Comparison of ENCODE assay signal across 11 mouse cellular contexts in genomic region chr17:65956993-65957781, GRCm38 (mm10). TPM values are rescaled to one million over a fixed set of nuclear protein-coding genes. Genes with fewer than 3 reads are reported as not detected.
A peak's percentile ranks its signal among the peaks of the same experiment; 100 is the strongest.
DNase-seq lines count a peak whose midpoint lies in the region; ATAC-seq and TF ChIP-seq lines count a peak whose summit lies in the region.
"Had no signal": no experiment of that assay in that cellular context is flagged by ENCODE, and none has a peak within 500 bp of the region (broad histone marks: within the 10 kb centered on the region; RNA-seq: fewer than 3 reads in every experiment).

No protein-coding gene starts in this region.

- H3ac ChIP-seq in C2C12 (ENCODE audit: control insufficient read depth, insufficient read length, low read depth): no peak overlapping the region

- H3K36me3 ChIP-seq in forebrain, embryonic 16.5 days (ENCODE audit: control insufficient read depth, insufficient read depth): no peaks in the 10 kb centered on the region
- H3K36me3 ChIP-seq in forebrain, embryonic 11.5 days (ENCODE audit: control insufficient read depth, insufficient read depth, low read length): no peaks in the 10 kb centered on the region
- no peaks in the 10 kb centered on the region for H3K36me3 ChIP-seq in C2C12 (ENCODE audit: control insufficient read depth, insufficient read depth)
- no peaks in the 10 kb centered on the region for H3K36me3 ChIP-seq in kidney, postnatal 0 days (ENCODE audit: insufficient read depth, low read length)
- H3K36me3 ChIP-seq: liver, embryonic 15.5 days; stomach, embryonic 15.5 days had no signal

- 71% methylated on average over 14 of the region's 14 CpGs for WGBS in forebrain, embryonic 16.5 days
- 92% methylated on average over 14 of the region's 14 CpGs for WGBS in forebrain, embryonic 11.5 days
- 46% methylated on average over 14 of the region's 14 CpGs for WGBS in kidney, postnatal 0 days

- no peaks in the 10 kb centered on the region for H3K79me2 ChIP-seq in C2C12 (ENCODE audit: control insufficient read depth, insufficient read depth)

- no peak for TF ChIP-seq CTCF in C2C12 (IDR thresholded peaks at IDR 0.05; ENCODE audit: control insufficient read depth, insufficient read depth, insufficient read length)
- TF ChIP-seq CTCF in kidney, postnatal 0 days (IDR thresholded peaks at IDR 0.05; ENCODE audit: low read depth): no peak

- H3K9ac ChIP-seq in forebrain, embryonic 16.5 days (replicated peaks; ENCODE audit: low read depth, low read length): no peak overlapping the region
- H3K9ac ChIP-seq in forebrain, embryonic 11.5 days (ENCODE audit: low read length): no peak overlapping the region
- H3K9ac ChIP-seq in kidney, postnatal 0 days (ENCODE audit: low read depth, low read length): no peak overlapping the region
- H3K9ac ChIP-seq: liver, embryonic 15.5 days; stomach, embryonic 15.5 days had no signal

- no peak overlapping the region for H3K4me2 ChIP-seq in forebrain, embryonic 16.5 days (ENCODE audit: low read length)
- no peak overlapping the region for H3K4me2 ChIP-seq in forebrain, embryonic 11.5 days (ENCODE audit: low read depth, low read length, severe bottlenecking)
- H3K4me2 ChIP-seq in kidney, postnatal 0 days (ENCODE audit: low read length): no peak overlapping the region
- H3K4me2 ChIP-seq: liver, embryonic 15.5 days; stomach, embryonic 15.5 days had no signal

- peak; percentile 49; the same call in 1 of the 2 replicates for ATAC-seq in forebrain, embryonic 16.5 days
- ATAC-seq in forebrain, embryonic 11.5 days (replicated peaks; ENCODE audit: low FRiP score): no peak
- ATAC-seq in kidney, postnatal 0 days (replicated peaks; ENCODE audit: low FRiP score, low read depth): 0 out of 2 replicates have a peak, but pooled peaks have one; percentile 26

- DNase-seq in forebrain, embryonic 11.5 days (ENCODE audit: low spot score): no peak
- peak; percentile 86 for DNase-seq in brain, adult 2 months (ENCODE audit: low read depth, low spot score)
- DNase-seq in kidney, postnatal 0 days (ENCODE audit: low spot score): peak; percentile 71
- DNase-seq in T-cell, adult 2 months (ENCODE audit: low spot score): no peak
- no peak for DNase-seq in layer of hippocampus, adult 9-10 months (ENCODE audit: low spot score)
- no peak for DNase-seq in thymus, adult 18-20 months

- H3K4me1 ChIP-seq in forebrain, embryonic 16.5 days (replicated peaks; ENCODE audit: control insufficient read depth, insufficient read depth, low read length): peaks cover 2% of the 10 kb centered on the region; the same call in 1 of the 2 replicates
- no peaks in the 10 kb centered on the region for H3K4me1 ChIP-seq in forebrain, embryonic 11.5 days (replicated peaks; ENCODE audit: control insufficient read depth, insufficient read depth, low read length)
- no peaks in the 10 kb centered on the region for H3K4me1 ChIP-seq in kidney, postnatal 0 days (replicated peaks; ENCODE audit: insufficient read depth, low read length)

- no peaks in the 10 kb centered on the region for H3K27me3 ChIP-seq in forebrain, embryonic 16.5 days (replicated peaks; ENCODE audit: control insufficient read depth, insufficient read depth, low read length)
- no peaks in the 10 kb centered on the region for H3K27me3 ChIP-seq in forebrain, embryonic 11.5 days (ENCODE audit: control insufficient read depth, insufficient read depth, low read length)
- no peaks in the 10 kb centered on the region for H3K27me3 ChIP-seq in C2C12 (ENCODE audit: control insufficient read depth, insufficient read depth, insufficient read length)
- no peaks in the 10 kb centered on the region for H3K27me3 ChIP-seq in kidney, postnatal 0 days (ENCODE audit: insufficient read depth, low read length)
- H3K27me3 ChIP-seq: liver, embryonic 15.5 days; stomach, embryonic 15.5 days had no signal

- no peaks in the 10 kb centered on the region for H3K9me3 ChIP-seq in forebrain, embryonic 16.5 days (ENCODE audit: control insufficient read depth, low read length)
- H3K9me3 ChIP-seq in forebrain, embryonic 11.5 days (ENCODE audit: control insufficient read depth, low read length): no peaks in the 10 kb centered on the region
- H3K9me3 ChIP-seq in kidney, postnatal 0 days (replicated peaks; ENCODE audit: low read length): no peaks in the 10 kb centered on the region
- H3K9me3 ChIP-seq: liver, embryonic 15.5 days; stomach, embryonic 15.5 days had no signal

- H3K27ac ChIP-seq in forebrain, embryonic 16.5 days (ENCODE audit: low read length): peak overlapping the region; percentile 28; the same call in 1 of the 2 replicates
- H3K27ac ChIP-seq in forebrain, embryonic 11.5 days (ENCODE audit: low read depth, low read length): no peak overlapping the region
- peak overlapping the region; percentile 60; the same call in 1 of the 2 replicates for H3K27ac ChIP-seq in kidney, postnatal 0 days
- H3K27ac ChIP-seq: liver, embryonic 15.5 days; stomach, embryonic 15.5 days had no signal

- no peaks in the 10 kb centered on the region for H3K79me3 ChIP-seq in C2C12 (ENCODE audit: low read depth)

- no peak overlapping the region for H3K4me3 ChIP-seq in forebrain, embryonic 16.5 days (replicated peaks; ENCODE audit: low read length)
- H3K4me3 ChIP-seq in forebrain, embryonic 11.5 days (ENCODE audit: low read depth, low read length): no peak overlapping the region
- no peak overlapping the region for H3K4me3 ChIP-seq in C2C12 (ENCODE audit: insufficient read depth, poor library complexity, severe bottlenecking)
- H3K4me3 ChIP-seq in kidney, postnatal 0 days (replicated peaks; ENCODE audit: low read depth, low read length): no peak overlapping the region
- H3K4me3 ChIP-seq: erythroblast, embryonic 14.5 days; liver, embryonic 15.5 days; stomach, embryonic 15.5 days had no signal

TF ChIP-seq in C2C12, 6 proteins besides CTCF, POLR2A, EP300 and RAD21:
- TF ChIP-seq MYOD1 (IDR thresholded peaks at IDR 0.05; ENCODE audit: control insufficient read depth, insufficient read length, low read depth): no peak
- TF ChIP-seq CEBPB (IDR thresholded peaks at IDR 0.05; ENCODE audit: low read depth): peak; percentile 76

RNA-seq across cellular contexts. Expression of gene Twsg1, which starts 6.2 kb away (rescaled TPM):
- polyA plus RNA-seq in forebrain, embryonic 16.5 days (2015; fragmentation: Nextera tagmentation; extraction: Ambion mirVana): 71.1 and 82.7 TPM in 2 replicates
- polyA plus RNA-seq in forebrain, embryonic 11.5 days (2014; fragmentation: Nextera tagmentation; extraction: Ambion mirVana): 107 and 115 TPM in 2 replicates
- 18.8 TPM for polyA plus RNA-seq in C2C12 (2012; fragmentation: generic; extraction: Trizol)
- 112 and 123 TPM in 2 replicates for polyA plus RNA-seq in kidney, postnatal 0 days (2015; fragmentation: Nextera tagmentation; extraction: Ambion mirVana)

Comparison
In these comparisons a context has a peak if more than half of its experiments do, and no peak if none do; other contexts are left out.
1. DNase-seq: peak in brain, adult 2 months (single experiment) and kidney, postnatal 0 days (single experiment); none in forebrain, embryonic 11.5 days (single experiment), T-cell, adult 2 months (single experiment), layer of hippocampus, adult 9-10 months (single experiment) and thymus, adult 18-20 months (0 of 2).